Mouse (Mus musculus): Measurements from ENCODE around the gene Atp5mpl.

- TF ChIP-seq EP300 (optimal IDR thresholded peaks at IDR 0.05) (no peak), CTCF (IDR thresholded peaks at IDR 0.05; ENCODE audit: low read depth) (no peak)
Observed at GRCm38 (mm10) chr12:112013271-112013801, 46.6 kb upstream of the Atp5mpl start.
